Mouse (Mus musculus): ENCODE measurements around the gene Ralgapa2. TPM values are rescaled to one million over a fixed set of nuclear protein-coding genes. Genes with fewer than 3 reads are reported as not detected.
A peak's percentile ranks its signal among the peaks of the same experiment; 100 is the strongest.

Ralgapa2 gene
- polyA plus RNA-seq, 1 experiment from 2014 or later = 9.0 TPM

GRCm38 (mm10) chr2:146258736-146259469, 253.2 kb downstream of the Ralgapa2 start:
- H3K27me3 ChIP-seq (replicated peaks) = no peaks in the 10 kb centered on the region
- no peaks in the 10 kb centered on the region for H3K36me3 ChIP-seq
- no peak overlapping the region for H3K27ac ChIP-seq
- no peaks in the 10 kb centered on the region for H3K4me1 ChIP-seq
- no peak overlapping the region for H3K4me3 ChIP-seq (replicated peaks)
- H3K9ac ChIP-seq = no peak overlapping the region
- ATAC-seq (ENCODE audit: insufficient read depth, low FRiP score, low read depth) = no peak; the same call in 1 of the 2 replicates
- no peaks in the 10 kb centered on the region for H3K9me3 ChIP-seq
- no peak overlapping the region for H3K4me2 ChIP-seq
- 37% methylated on average over 10 of the region's 10 CpGs for WGBS

- H3K27me3 ChIP-seq (replicated peaks) = no peaks in the 10 kb centered on the region
- no peak overlapping the region for H3K4me3 ChIP-seq (replicated peaks)
- no peak overlapping the region for H3K9ac ChIP-seq
- no peaks in the 10 kb centered on the region for H3K36me3 ChIP-seq
- no peak for ATAC-seq (ENCODE audit: insufficient read depth, low FRiP score, low read depth)
- H3K27ac ChIP-seq = no peak overlapping the region
- no peaks in the 10 kb centered on the region for H3K9me3 ChIP-seq
- 85% methylated on average over 3 of the region's 3 CpGs for WGBS
- H3K4me2 ChIP-seq = no peak overlapping the region
- H3K4me1 ChIP-seq = no peaks in the 10 kb centered on the region
These were observed 254.5 kb downstream of the Ralgapa2 start for GRCm38 (mm10) chr2:146257609-146258008.

GRCm38 (mm10) chr2:146257037-146257436, 255.1 kb downstream of the Ralgapa2 start:
- no peak overlapping the region for H3K4me3 ChIP-seq (replicated peaks)
- H3K9me3 ChIP-seq = no peaks in the 10 kb centered on the region
- no peak overlapping the region for H3K9ac ChIP-seq
- no peaks in the 10 kb centered on the region for H3K36me3 ChIP-seq
- H3K4me2 ChIP-seq = no peak overlapping the region
- H3K4me1 ChIP-seq = no peaks in the 10 kb centered on the region
- H3K27ac ChIP-seq = no peak overlapping the region
- no peaks in the 10 kb centered on the region for H3K27me3 ChIP-seq (replicated peaks)
- ATAC-seq (ENCODE audit: insufficient read depth, low FRiP score, low read depth) = no peak; the same call in 1 of the 2 replicates
- 39% methylated on average over 3 of the region's 3 CpGs for WGBS

DNA sequence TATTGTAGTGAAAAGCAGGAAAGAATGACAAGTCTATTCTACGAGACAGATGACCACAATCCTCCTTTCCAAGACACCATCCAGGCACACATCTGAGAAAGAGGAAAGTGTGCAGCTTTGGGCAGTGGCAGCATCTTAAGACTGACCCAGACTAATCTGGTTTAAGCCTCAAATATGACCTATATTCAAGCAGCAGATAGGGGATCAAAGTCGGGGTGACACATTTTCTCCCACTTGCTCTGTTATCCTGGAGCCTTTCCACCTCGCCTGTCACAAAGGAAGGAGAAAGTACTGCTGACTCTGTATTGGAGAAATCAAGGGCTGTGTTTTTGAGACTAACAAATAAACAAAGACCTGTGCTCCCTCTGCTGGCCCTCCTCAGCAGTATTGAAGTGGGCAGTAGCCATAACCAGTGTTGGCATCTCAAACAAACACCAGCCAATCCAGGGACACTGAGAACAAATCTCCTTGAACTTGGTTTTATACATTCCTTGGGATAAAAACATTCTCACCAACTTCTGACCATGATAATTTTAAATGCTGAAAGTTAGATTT, 255.7 kb downstream of the Ralgapa2 start:
- 58% methylated on average over 3 of the region's 3 CpGs for WGBS
- H3K4me3 ChIP-seq (replicated peaks) = no peak overlapping the region

GRCm38 (mm10) chr2:146255636-146256035, 256.5 kb downstream of the Ralgapa2 start:
- ATAC-seq (ENCODE audit: insufficient read depth, low FRiP score, low read depth) = no peak
- Histone ChIP-seq H3K36me3 (no peaks in the 10 kb centered on the region), H3K4me3 (replicated peaks) (no peak overlapping the region), H3K9ac (no peak overlapping the region), H3K27me3 (replicated peaks) (no peaks in the 10 kb centered on the region), H3K9me3 (no peaks in the 10 kb centered on the region), H3K4me1 (no peaks in the 10 kb centered on the region), H3K4me2 (no peak overlapping the region), H3K27ac (no peak overlapping the region)

More for the DNA sequence above, 255.7 kb downstream of the Ralgapa2 start:
- Histone ChIP-seq H3K9ac (no peak overlapping the region), H3K27me3 (replicated peaks) (no peaks in the 10 kb centered on the region), H3K36me3 (no peaks in the 10 kb centered on the region), H3K27ac (no peak overlapping the region), H3K9me3 (no peaks in the 10 kb centered on the region), H3K4me1 (no peaks in the 10 kb centered on the region), H3K4me2 (no peak overlapping the region)
- ATAC-seq (ENCODE audit: insufficient read depth, low FRiP score, low read depth) = no peak

DNA sequence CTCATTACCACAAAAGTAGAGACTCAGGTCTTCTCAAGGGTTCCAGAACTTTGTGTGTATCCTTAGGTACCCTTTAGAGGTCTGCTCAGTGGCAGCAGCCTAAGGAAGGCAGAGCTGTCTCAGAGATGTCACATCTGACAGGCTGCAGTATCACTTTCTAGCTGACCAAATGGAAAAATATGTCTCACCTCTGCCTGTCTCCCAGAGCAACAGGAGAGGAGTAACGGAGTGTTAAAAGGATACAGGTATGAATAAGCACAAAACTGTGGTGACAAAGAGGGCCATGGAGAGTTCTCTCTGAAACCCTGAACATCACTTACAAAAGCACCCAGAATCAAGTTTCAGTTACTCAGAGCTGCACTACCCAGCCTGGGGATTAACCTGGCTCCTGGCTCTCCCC, 257.8 kb downstream of the Ralgapa2 start:
- no peaks in the 10 kb centered on the region for H3K27me3 ChIP-seq (replicated peaks)
- no peak overlapping the region for H3K4me2 ChIP-seq
- H3K9ac ChIP-seq = no peak overlapping the region
- 84% methylated on average over 1 of the region's 1 CpGs for WGBS
- H3K27ac ChIP-seq = no peak overlapping the region
- no peaks in the 10 kb centered on the region for H3K9me3 ChIP-seq
- H3K36me3 ChIP-seq = no peaks in the 10 kb centered on the region
- ATAC-seq (ENCODE audit: insufficient read depth, low FRiP score, low read depth) = no peak
- no peaks in the 10 kb centered on the region for H3K4me1 ChIP-seq
- no peak overlapping the region for H3K4me3 ChIP-seq (replicated peaks)

DNA sequence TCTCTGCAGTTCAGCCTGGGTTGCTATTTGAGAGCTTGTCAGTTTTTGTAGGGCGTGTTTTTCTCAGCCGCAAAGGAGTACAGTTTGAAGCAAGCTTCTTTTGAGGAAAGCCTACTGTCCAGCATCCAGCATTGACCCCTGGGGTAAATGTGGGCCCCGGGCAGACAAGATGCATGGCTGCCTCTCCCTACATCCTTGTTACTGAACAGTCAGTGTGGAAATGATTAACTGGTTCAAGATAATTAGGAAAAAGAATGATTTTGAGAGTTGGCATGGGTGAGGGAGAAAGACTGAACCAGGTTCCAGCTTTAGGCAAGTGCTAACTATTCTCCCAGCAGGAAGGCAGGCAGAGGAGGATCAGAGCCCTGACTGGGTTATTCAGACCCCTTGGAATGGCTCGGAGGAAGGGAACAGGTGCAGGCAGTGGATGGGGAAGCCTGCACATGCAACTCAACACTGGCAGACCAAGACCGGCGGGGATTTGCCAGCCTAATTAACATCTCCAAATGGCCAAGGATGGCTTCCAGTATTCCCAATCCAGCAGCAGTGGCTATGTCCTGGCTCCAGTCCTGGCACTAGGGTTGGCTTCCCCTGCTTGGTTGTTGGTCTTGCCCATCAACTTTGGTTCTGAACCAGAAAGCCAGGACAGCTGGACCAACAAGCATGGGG, 261.8 kb downstream of the Ralgapa2 start:
- H3K9me3 ChIP-seq = no peaks in the 10 kb centered on the region
- H3K4me1 ChIP-seq = peaks cover 11% of the 10 kb centered on the region; the same call in 1 of the 2 replicates
- no peaks in the 10 kb centered on the region for H3K36me3 ChIP-seq
- ATAC-seq (ENCODE audit: insufficient read depth, low FRiP score, low read depth) = no peak
- H3K4me3 ChIP-seq (replicated peaks) = no peak overlapping the region
- 80% methylated on average over 6 of the region's 6 CpGs for WGBS
- no peak overlapping the region for H3K4me2 ChIP-seq
- H3K27ac ChIP-seq = no peak overlapping the region
- H3K9ac ChIP-seq = no peak overlapping the region
- H3K27me3 ChIP-seq (replicated peaks) = no peaks in the 10 kb centered on the region

GRCm38 (mm10) chr2:146249033-146249432, 263.1 kb downstream of the Ralgapa2 start:
- Histone ChIP-seq H3K4me1 (peaks cover 11% of the 10 kb centered on the region; the same call in 1 of the 2 replicates), H3K27ac (no peak overlapping the region), H3K27me3 (replicated peaks) (no peaks in the 10 kb centered on the region), H3K4me2 (no peak overlapping the region), H3K4me3 (replicated peaks) (no peak overlapping the region), H3K36me3 (no peaks in the 10 kb centered on the region), H3K9ac (no peak overlapping the region), H3K9me3 (no peaks in the 10 kb centered on the region)
- 0 out of 2 replicates have a peak, but pooled peaks have one; percentile 11 for ATAC-seq (ENCODE audit: insufficient read depth, low FRiP score, low read depth)
- 77% methylated on average over 7 of the region's 7 CpGs for WGBS

- Histone ChIP-seq H3K4me2 (no peak overlapping the region), H3K27me3 (replicated peaks) (no peaks in the 10 kb centered on the region), H3K9ac (no peak overlapping the region), H3K4me3 (replicated peaks) (no peak overlapping the region), H3K36me3 (no peaks in the 10 kb centered on the region), H3K9me3 (no peaks in the 10 kb centered on the region), H3K4me1 (peaks cover 11% of the 10 kb centered on the region; the same call in 1 of the 2 replicates), H3K27ac (no peak overlapping the region)
- ATAC-seq (ENCODE audit: insufficient read depth, low FRiP score, low read depth) = no peak
- 34% methylated on average over 6 of the region's 6 CpGs for WGBS
These were observed 264.6 kb downstream of the Ralgapa2 start for GRCm38 (mm10) chr2:146247576-146247975.

- Histone ChIP-seq H3K27ac (no peak overlapping the region), H3K9me3 (no peaks in the 10 kb centered on the region), H3K9ac (no peak overlapping the region), H3K36me3 (no peaks in the 10 kb centered on the region), H3K27me3 (replicated peaks) (no peaks in the 10 kb centered on the region), H3K4me3 (replicated peaks) (no peak overlapping the region), H3K4me1 (peaks cover 11% of the 10 kb centered on the region; the same call in 1 of the 2 replicates), H3K4me2 (no peak overlapping the region)
- ATAC-seq (ENCODE audit: insufficient read depth, low FRiP score, low read depth) = peak; percentile 28; the same call in 1 of the 2 replicates
- WGBS = 69% methylated on average over 4 of the region's 4 CpGs
These were observed 265.6 kb downstream of the Ralgapa2 start for GRCm38 (mm10) chr2:146246409-146247075.

GRCm38 (mm10) chr2:146245401-146245800, 266.7 kb downstream of the Ralgapa2 start:
- Histone ChIP-seq H3K9ac (no peak overlapping the region), H3K4me3 (replicated peaks) (no peak overlapping the region), H3K27ac (no peak overlapping the region), H3K4me1 (peaks cover 11% of the 10 kb centered on the region; the same call in 1 of the 2 replicates), H3K9me3 (no peaks in the 10 kb centered on the region), H3K36me3 (no peaks in the 10 kb centered on the region), H3K4me2 (no peak overlapping the region), H3K27me3 (replicated peaks) (no peaks in the 10 kb centered on the region)
- WGBS = 57% methylated on average over 7 of the region's 7 CpGs
- ATAC-seq (ENCODE audit: insufficient read depth, low FRiP score, low read depth) = no peak
